Mouse (Mus musculus): Measurements from ENCODE around the gene E2f4.
"Not testable (repeated sequence)": the region's sequence is repeated elsewhere in the genome, so short reads cannot be mapped to it uniquely, and the experiment has no call there.

The E2f4 gene

GRCm38 (mm10) chr8:105269461-105269947 is 28.0 kb upstream of the E2f4 start, which contains the start of gene Hsf4:
Gene Hsf4 (plus strand): TSS chr8:105269801.
- peak; percentile 73 for DNase-seq

GRCm38 (mm10) chr8:105270101-105270915 is 27.2 kb upstream of the E2f4 start:
- DNase-seq, result no peak

GRCm38 (mm10) chr8:105270916-105271186 is 26.6 kb upstream of the E2f4 start:
- DNase-seq, result no peak

GRCm38 (mm10) chr8:105275387-105275786 is 22.1 kb upstream of the E2f4 start:
- no peak for DNase-seq

GRCm38 (mm10) chr8:105275840-105276239 is 21.6 kb upstream of the E2f4 start, which contains the start of gene Nol3:
Gene Nol3 (plus strand): TSS chr8:105276140.
- no peak for DNase-seq

- peak; percentile 65 for DNase-seq
Measured at GRCm38 (mm10) chr8:105276292-105277120, 21.0 kb upstream of the E2f4 start.

GRCm38 (mm10) chr8:105278911-105279334 is 18.5 kb upstream of the E2f4 start:
- DNase-seq, result peak; percentile 91

- DNase-seq, result no peak
Measured at GRCm38 (mm10) chr8:105280567-105280966, 16.9 kb upstream of the E2f4 start.

GRCm38 (mm10) chr8:105281821-105282220 is 15.6 kb upstream of the E2f4 start:
- DNase-seq, result no peak

GRCm38 (mm10) chr8:105282239-105282638 is 15.2 kb upstream of the E2f4 start:
- no peak for DNase-seq

- no peak for DNase-seq
Measured at GRCm38 (mm10) chr8:105283074-105283473, 14.4 kb upstream of the E2f4 start.

- no peak for DNase-seq
Measured at GRCm38 (mm10) chr8:105285514-105285913, 11.9 kb upstream of the E2f4 start.

- DNase-seq, result no peak
Measured at GRCm38 (mm10) chr8:105286907-105287306, 10.6 kb upstream of the E2f4 start.

- no peak for DNase-seq
Measured at GRCm38 (mm10) chr8:105288231-105288630, 9.2 kb upstream of the E2f4 start.

- peak; percentile 95 for DNase-seq
Measured at GRCm38 (mm10) chr8:105288958-105289732, 8.3 kb upstream of the E2f4 start.

GRCm38 (mm10) chr8:105289805-105290460 is 7.5 kb upstream of the E2f4 start, which contains the start of gene 4931428F04Rik:
Gene 4931428F04Rik (minus strand): TSS chr8:105289864.
- peak; percentile 60 for DNase-seq

- DNase-seq, result peak; percentile 77
Measured at GRCm38 (mm10) chr8:105290554-105291314, 6.7 kb upstream of the E2f4 start.

- DNase-seq, result not testable (repeated sequence)
Measured at GRCm38 (mm10) chr8:105291364-105291763, 6.1 kb upstream of the E2f4 start.

- DNase-seq, result not testable (repeated sequence)
Measured at GRCm38 (mm10) chr8:105291802-105292201, 5.7 kb upstream of the E2f4 start.

- no peak for DNase-seq
Measured at GRCm38 (mm10) chr8:105292471-105292870, 5.0 kb upstream of the E2f4 start.

- DNase-seq, result no peak
Measured at GRCm38 (mm10) chr8:105293405-105293804, 4.1 kb upstream of the E2f4 start.
